Mouse (Mus musculus): ENCODE results near the gene Gm20662. TPM values are rescaled to one million over a fixed set of nuclear protein-coding genes. Genes with fewer than 3 reads are reported as not detected.
A peak's percentile ranks its signal among the peaks of the same experiment; 100 is the strongest.
"Not testable (repeated sequence)": the region's sequence is repeated elsewhere in the genome, so short reads cannot be mapped to it uniquely, and the experiment has no call there.

Gene Gm20662
- polyA plus RNA-seq, 3 experiments from 2014 or later = not detected

DNA sequence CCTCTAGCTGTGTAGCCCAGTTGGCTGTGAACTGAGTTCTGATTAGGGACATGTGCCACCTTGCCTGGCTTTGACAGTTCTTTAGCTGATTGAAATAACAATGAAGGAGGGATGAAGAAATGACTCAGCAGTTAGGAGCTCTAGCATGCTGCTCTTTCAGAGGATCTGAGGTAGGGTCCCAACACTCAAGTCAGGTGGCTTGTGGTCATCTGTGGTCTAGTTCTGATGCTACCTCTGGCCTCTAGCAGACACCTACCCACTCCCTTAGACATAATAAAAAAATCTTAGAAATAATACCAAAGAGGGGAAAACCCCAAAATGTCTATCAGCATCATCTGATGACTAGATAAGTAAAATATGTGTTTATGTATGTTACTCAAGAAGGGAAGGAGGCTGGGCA lies 14.2 kb downstream of the Gm20662 start:
- ATAC-seq = peak; percentile 60

DNA sequence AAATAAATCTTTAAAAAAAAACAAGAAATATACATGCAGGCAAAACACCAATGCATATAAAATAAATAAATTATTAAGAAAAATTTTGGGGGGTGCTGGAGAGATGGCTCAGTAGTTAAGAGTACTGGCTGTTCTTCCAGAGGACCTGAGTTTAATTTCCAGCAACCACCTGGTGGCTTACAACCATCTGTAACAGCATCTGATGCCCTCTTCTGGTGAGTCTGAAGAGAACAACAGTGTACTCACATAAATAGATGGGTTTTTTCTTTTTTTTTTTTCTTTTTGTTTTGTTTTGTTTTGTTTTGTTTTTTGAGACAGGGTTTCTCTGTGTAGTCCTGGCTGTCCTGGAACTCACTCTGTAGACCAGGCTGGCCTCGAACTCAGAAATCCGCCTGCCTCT lies 17.4 kb downstream of the Gm20662 start:
- not testable (repeated sequence) for ATAC-seq

DNA sequence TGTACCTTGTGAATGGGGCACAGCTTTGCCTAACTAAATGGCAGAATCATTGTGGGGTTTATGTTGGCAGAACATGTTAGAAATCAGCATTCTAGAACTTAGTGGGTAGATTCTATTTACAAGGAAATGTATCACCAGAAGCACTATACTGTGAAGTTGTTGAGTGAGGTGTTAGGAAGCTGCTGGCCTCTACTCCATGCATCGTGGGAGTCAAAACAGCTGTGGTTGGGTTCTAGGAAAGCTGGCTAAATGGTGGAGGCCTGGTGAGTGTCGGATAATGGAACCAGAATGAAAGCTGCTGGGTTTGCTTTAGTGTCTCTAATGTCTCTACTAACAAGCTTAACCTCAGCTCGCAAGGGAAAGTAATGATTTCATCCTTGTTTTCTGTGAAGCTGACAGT lies 21.0 kb downstream of the Gm20662 start:
- no peak for ATAC-seq

GRCm38 (mm10) chr9:108020741-108021140 lies 24.6 kb downstream of the Gm20662 start:
- no peak for ATAC-seq

- ATAC-seq = no peak
These were observed 27.1 kb downstream of the Gm20662 start for GRCm38 (mm10) chr9:108023216-108023615.

GRCm38 (mm10) chr9:108026584-108026983 lies 30.4 kb downstream of the Gm20662 start:
- ATAC-seq = no peak

- ATAC-seq = no peak
These were observed 31.7 kb downstream of the Gm20662 start for GRCm38 (mm10) chr9:108027867-108028266.

- no peak for ATAC-seq
These were observed 36.0 kb downstream of the Gm20662 start for GRCm38 (mm10) chr9:108032126-108032525.

DNA sequence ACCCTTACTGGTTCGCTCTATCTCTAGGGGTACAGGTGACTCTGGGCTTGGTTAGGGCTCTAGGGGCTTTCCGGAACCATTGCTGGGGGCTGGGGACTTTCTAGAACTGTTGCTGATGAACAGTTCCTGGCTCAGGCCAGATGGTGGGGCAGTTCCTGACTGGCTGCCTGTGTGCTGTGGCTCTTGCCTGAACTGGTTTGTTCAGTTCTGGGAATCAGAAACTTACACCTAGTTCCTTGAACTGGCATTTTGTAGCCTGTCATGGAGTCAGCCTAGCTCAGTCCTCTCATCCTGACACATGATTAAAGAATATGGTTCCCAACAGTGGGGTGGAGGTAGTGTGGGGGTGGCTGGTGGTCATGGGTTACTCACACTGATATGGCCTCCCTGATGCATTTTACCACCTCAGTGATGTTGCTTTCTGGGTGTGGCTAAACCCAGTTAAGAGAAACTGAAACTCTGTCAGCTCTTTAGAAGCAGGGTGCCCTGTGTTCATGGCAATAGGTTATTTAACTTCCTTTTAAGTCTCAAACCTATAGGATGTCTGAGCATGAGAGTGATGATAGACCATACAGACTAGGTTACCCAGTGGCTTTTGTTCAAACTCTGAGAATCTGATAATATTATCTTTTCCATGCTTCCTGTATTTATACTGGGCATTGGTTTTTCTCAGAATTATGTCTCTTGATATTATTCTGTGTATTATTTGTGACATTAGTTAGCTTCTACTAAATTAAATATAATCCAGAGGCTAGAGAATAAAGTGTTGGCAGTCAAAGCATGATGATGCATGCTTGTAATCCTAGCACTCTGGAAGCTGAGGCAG lies 39.4 kb downstream of the Gm20662 start:
- ATAC-seq = peak; percentile 87

DNA sequence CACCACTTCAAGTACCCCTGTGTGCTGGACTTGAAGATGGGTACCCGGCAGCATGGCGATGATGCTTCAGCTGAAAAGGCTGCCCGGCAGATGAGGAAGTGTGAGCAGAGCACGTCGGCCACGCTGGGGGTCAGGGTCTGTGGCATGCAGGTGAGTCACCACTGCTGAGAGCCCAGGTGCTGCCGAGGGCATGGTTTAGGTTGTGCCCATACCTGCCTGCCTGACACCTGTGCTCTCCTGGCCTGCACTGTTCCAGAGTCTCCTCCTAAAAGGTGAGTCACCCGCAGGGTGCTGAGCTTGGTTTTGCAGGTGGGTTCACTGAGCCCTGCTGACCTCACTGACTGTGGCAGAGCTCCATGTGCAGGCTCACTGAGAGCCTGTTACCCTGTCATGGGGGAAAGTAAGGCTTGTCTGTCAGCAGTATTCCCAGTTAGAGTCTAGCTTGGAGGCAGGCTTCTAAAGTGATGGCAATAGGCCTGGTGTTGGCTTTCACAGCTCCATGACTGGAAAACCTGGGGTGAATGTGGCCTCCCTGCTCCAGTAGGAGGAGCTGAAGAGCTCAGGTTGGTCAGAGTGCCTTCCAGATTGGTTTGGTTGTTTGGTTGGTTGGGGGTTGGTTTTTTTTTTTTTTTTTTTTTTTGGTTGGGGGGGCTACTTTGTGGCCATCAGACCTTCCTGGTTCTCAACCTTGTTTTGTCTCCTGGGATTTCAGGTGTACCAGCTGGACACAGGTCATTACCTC lies 48.8 kb downstream of the Gm20662 start:
- ATAC-seq = no peak

GRCm38 (mm10) chr9:108046582-108046981 lies 50.4 kb downstream of the Gm20662 start:
- ATAC-seq = no peak

- no peak for ATAC-seq
These were observed 51.7 kb downstream of the Gm20662 start for GRCm38 (mm10) chr9:108047601-108048565.

- ATAC-seq = no peak
These were observed 52.4 kb downstream of the Gm20662 start for GRCm38 (mm10) chr9:108048566-108048955.

DNA sequence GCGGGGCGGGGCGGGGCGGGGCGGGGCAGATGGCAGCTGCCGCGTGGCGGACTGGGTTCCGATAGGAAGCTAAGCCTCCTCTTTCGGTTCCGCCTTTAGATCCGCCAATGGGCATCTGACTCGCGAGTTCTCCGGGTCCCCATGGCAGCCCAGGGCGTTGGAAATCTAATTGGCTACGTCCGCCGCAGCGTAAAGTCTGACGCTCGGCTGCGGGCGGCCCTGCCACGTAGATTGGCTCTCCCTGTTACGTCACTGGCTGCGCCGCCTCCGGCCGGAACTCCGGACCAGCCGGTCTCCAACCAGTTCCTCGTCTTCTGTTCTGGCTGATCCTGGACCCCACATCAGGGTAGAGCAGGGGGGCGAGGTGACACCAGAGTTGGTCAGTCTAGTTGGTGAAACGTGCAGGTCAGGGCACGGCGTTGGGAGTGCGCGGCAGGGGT lies 52.9 kb downstream of the Gm20662 start, which contains the start of gene Gmppb:
Gene Gmppb, plus strand, starts transcription at position 227 of the 440 bp plus-strand sequence.
- ATAC-seq = peak; percentile 92

GRCm38 (mm10) chr9:108049561-108050251 lies 53.6 kb downstream of the Gm20662 start:
- peak; percentile 3 for ATAC-seq

DNA sequence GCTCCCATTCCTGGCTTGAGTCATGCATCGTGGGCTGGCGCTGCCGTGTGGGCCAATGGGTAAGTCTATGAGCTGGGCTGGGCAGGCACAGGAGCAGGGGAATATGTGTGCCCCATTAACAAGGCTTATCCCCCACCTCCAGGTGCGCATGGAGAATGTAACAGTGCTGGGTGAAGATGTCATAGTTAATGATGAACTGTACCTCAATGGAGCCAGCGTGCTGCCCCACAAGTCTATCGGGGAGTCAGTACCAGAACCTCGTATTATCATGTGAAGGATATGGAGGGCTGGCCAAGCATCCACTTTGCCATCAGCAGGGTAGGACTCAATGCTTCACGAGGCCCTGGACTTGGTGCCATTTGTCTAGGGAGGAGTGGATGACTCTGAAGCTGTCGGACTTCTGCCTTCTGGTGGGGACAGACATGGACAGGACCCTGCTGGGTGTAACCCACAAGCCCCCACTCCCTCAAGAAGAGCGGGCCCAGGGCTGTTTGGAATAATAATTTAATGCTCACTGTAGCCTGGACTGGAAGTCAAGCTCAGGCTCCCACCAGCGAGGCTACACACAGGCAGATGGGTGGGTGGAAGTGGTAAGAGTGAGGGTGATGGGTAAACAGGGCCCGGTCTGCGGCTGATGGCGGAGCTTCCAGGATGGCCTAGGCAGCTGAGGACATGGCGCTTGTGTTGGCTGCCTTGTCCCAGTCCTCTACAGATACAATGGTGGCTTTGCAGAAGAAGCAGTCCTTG lies 55.2 kb downstream of the Gm20662 start:
- no peak for ATAC-seq

- ATAC-seq = no peak
These were observed 55.7 kb downstream of the Gm20662 start for GRCm38 (mm10) chr9:108051931-108052220.

GRCm38 (mm10) chr9:108052411-108052810 lies 56.3 kb downstream of the Gm20662 start:
- no peak for ATAC-seq

DNA sequence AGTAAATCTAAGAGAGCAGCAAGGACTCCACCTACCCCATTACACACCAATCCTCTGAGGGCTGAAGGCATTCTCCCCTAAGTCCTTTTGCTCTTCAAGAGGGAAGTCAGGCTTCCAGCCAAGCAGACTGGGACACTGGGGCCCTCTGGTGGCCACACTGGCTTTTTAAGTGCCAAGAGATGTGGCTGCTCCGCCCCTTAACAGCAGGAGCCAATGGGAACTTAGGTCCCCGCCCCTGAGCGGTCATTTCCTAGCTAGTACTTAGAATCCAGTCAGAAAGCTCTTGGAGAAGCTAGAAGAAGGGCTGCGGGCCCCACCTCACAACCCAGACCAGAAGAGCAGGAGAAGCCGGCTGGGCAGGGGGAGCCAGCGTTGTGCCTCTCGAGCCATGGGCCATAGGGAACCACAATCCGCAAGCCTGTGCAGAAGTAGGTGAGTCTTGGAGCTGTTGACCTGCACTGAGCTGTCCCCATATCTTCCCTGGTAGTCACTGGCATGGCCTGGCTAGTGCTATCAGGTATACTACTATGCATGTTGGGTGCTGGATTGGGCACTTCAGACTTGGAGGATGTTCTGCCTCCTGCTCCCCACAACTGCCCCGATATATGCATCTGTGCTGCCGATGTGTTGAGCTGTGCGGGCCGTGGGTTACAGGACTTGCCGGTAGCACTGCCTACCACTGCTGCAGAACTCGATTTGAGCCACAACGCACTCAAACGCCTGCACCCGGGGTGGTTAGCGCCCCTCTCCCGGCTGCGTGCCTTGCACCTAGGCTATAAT lies 56.9 kb downstream of the Gm20662 start, which contains the start of gene Amigo3:
Gene Amigo3, plus strand, starts transcription at position 275 of the 780 bp plus-strand sequence.
- ATAC-seq = peak; percentile 68

- no peak for ATAC-seq
These were observed 57.6 kb downstream of the Gm20662 start for GRCm38 (mm10) chr9:108053665-108054225.

Measured in inflammation-experienced regulatory T-cells, adult 6 months (primary cell).